Mouse (Mus musculus): ENCODE data around the gene Ttc33. TPM values are rescaled to one million over a fixed set of nuclear protein-coding genes. Genes with fewer than 3 reads are reported as not detected.
"Not testable (repeated sequence)": the region's sequence is repeated elsewhere in the genome, so short reads cannot be mapped to it uniquely, and the experiment has no call there.

The Ttc33 gene
- polyA plus RNA-seq, 2 experiments: 19.0 to 38.4 TPM

DNA sequence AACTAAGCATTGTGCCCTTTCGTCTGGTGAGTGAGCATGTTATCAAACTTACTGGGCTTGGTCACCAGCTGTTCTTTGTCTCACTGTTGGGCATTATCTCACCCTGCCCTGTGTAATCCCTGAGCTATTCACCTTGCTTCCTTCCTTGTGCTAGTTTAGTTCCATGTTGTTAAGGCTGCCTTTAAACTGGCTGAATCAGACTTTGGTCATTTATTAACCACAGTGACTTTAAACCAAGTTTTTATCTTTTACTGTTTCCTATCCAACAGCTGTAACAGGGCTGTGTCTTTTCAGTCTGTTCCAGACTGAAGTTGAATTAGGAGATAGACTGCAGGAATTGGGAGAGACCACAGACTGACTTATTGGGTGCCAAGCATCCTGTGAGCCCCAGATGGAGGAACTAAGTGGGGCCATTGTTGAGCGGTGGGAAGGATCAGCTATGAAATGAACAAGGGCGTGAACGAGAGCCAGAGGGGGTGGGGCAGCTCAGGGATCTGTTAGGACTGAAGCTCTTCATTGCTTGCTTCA is 10.7 kb downstream of the Ttc33 start:
- WGBS: 70% methylated on average over 4 of the region's 4 CpGs
- H3K4me1 ChIP-seq (ENCODE audit: control insufficient read depth, insufficient read depth, low read length): no peaks in the 10 kb centered on the region

DNA sequence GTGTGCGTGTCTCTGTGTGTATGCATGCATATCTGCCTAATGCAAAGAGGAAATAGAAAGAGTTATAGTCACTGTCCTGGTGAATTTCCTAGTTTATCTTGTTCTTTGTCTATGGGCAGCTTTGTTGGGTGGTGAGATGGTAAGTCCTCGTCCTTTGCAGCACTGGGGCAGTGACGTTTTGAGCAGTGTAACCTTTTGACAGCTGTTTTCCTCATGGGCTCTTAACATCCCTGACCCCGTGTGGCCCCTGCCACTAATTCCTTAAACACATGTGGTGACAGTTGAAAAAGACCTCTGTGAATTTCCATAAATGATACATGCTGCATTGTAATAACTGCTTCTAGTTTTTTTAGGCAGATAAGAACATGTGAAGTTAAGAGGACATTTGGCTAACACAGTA is 11.4 kb downstream of the Ttc33 start:
- no peak for DNase-seq (ENCODE audit: low spot score)
- no peaks in the 10 kb centered on the region for H3K4me1 ChIP-seq (ENCODE audit: control insufficient read depth, insufficient read depth, low read length)
- H3K27ac ChIP-seq (replicated peaks; ENCODE audit: low read depth, low read length): no peak overlapping the region
- no peak overlapping the region for H3K4me3 ChIP-seq (replicated peaks; ENCODE audit: low read length)
- no peak overlapping the region for H3K4me2 ChIP-seq (replicated peaks; ENCODE audit: low read depth, low read length, severe bottlenecking)
- no peak for ATAC-seq (ENCODE audit: low FRiP score, low read depth)
- H3K9me3 ChIP-seq (ENCODE audit: control insufficient read depth, low read length): no peaks in the 10 kb centered on the region
- WGBS: 66% methylated on average over 4 of the region's 4 CpGs
- no peak overlapping the region for H3K9ac ChIP-seq (ENCODE audit: low read depth, low read length, severe bottlenecking)
- H3K36me3 ChIP-seq (ENCODE audit: control insufficient read depth, insufficient read depth, low read length): peaks cover 16% of the 10 kb centered on the region; the same call in 1 of the 2 replicates
- no peaks in the 10 kb centered on the region for H3K27me3 ChIP-seq (ENCODE audit: control insufficient read depth, insufficient read depth, low read length)
- no peak for TF ChIP-seq POLR2A (IDR thresholded peaks at IDR 0.05; ENCODE audit: borderline replicate concordance, extremely low read depth, insufficient read depth, insufficient read length)

More for the DNA sequence above, 10.7 kb downstream of the Ttc33 start:
- ATAC-seq (ENCODE audit: low FRiP score, low read depth) (no peak), DNase-seq (ENCODE audit: low spot score) (no peak)
- no peak for TF ChIP-seq POLR2A (IDR thresholded peaks at IDR 0.05; ENCODE audit: borderline replicate concordance, extremely low read depth, insufficient read depth, insufficient read length)
- peaks cover 23% of the 10 kb centered on the region for H3K36me3 ChIP-seq (ENCODE audit: control insufficient read depth, insufficient read depth, low read length)
- no peak overlapping the region for H3K9ac ChIP-seq (ENCODE audit: low read depth, low read length, severe bottlenecking)
- no peak overlapping the region for H3K4me2 ChIP-seq (replicated peaks; ENCODE audit: low read depth, low read length, severe bottlenecking)
- H3K27me3 ChIP-seq (ENCODE audit: control insufficient read depth, insufficient read depth, low read length): no peaks in the 10 kb centered on the region
- no peak overlapping the region for H3K4me3 ChIP-seq (replicated peaks; ENCODE audit: low read length)
- H3K9me3 ChIP-seq (ENCODE audit: control insufficient read depth, low read length): no peaks in the 10 kb centered on the region
- no peak overlapping the region for H3K27ac ChIP-seq (replicated peaks; ENCODE audit: low read depth, low read length)

DNA sequence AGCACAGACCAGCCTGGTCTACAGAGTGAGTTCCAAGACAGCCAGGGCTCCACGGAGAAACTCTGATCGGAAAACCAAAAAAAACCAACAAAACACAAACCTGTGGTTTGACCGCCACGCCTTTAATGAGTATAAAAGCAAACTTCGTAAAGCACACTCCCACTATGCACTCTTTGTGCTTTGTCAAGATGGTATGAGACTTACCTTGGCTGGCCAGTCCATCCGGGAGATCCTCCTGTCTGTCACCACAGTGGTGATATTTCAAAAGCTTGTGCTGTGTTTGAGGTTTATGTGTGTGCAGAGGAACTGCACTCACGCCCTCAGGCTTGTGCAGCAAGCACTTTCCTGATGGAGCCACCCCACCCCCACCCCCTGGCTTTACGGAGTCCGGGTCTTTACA is 19.9 kb downstream of the Ttc33 start:
- ATAC-seq (ENCODE audit: low FRiP score, low read depth) (no peak), DNase-seq (ENCODE audit: low spot score) (no peak)
- no peaks in the 10 kb centered on the region for H3K27me3 ChIP-seq (ENCODE audit: control insufficient read depth, insufficient read depth, low read length)
- no peak for TF ChIP-seq POLR2A (IDR thresholded peaks at IDR 0.05; ENCODE audit: borderline replicate concordance, extremely low read depth, insufficient read depth, insufficient read length)
- no peak overlapping the region for H3K4me2 ChIP-seq (replicated peaks; ENCODE audit: low read depth, low read length, severe bottlenecking)
- no peak overlapping the region for H3K9ac ChIP-seq (ENCODE audit: low read depth, low read length, severe bottlenecking)
- no peak overlapping the region for H3K4me3 ChIP-seq (replicated peaks; ENCODE audit: low read length)
- H3K36me3 ChIP-seq (ENCODE audit: control insufficient read depth, insufficient read depth, low read length): no peaks in the 10 kb centered on the region
- 0 out of 2 replicates have a peak, but pooled peaks cover 5% of the 10 kb centered on the region for H3K4me1 ChIP-seq (ENCODE audit: control insufficient read depth, insufficient read depth, low read length)
- H3K9me3 ChIP-seq (ENCODE audit: control insufficient read depth, low read length): no peaks in the 10 kb centered on the region
- 70% methylated on average over 9 of the region's 9 CpGs for WGBS
- H3K27ac ChIP-seq (replicated peaks; ENCODE audit: low read depth, low read length): no peak overlapping the region

DNA sequence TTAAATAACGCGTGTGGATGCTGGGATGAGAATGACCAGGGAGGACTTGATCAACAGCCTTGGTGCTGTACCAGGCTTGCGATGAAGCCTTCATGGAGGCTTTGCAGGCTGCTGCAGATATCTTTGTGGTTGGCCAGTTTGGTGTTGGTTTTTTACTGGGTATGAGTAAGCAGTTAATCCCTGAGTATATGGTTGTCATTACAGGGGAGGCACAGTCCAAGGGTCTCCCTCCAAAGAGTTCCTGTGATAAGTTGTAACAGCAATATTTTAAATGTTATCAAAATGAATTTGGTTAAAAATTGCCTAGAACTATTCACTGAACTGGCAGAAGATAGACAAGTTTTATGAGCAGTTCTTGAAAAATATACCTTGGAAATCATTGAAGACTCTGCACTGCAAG is 23.8 kb downstream of the Ttc33 start:
- H3K27me3 ChIP-seq (ENCODE audit: control insufficient read depth, insufficient read depth, low read length): no peaks in the 10 kb centered on the region
- H3K9me3 ChIP-seq (ENCODE audit: control insufficient read depth, low read length): no peaks in the 10 kb centered on the region
- ATAC-seq (ENCODE audit: low FRiP score, low read depth) (no peak), DNase-seq (ENCODE audit: low spot score) (no peak)
- H3K27ac ChIP-seq (replicated peaks; ENCODE audit: low read depth, low read length): no peak overlapping the region
- 0 out of 2 replicates have a peak, but pooled peaks cover 5% of the 10 kb centered on the region for H3K4me1 ChIP-seq (ENCODE audit: control insufficient read depth, insufficient read depth, low read length)
- WGBS: 99% methylated on average over 3 of the region's 3 CpGs
- no peak overlapping the region for H3K4me2 ChIP-seq (replicated peaks; ENCODE audit: low read depth, low read length, severe bottlenecking)
- peaks cover 16% of the 10 kb centered on the region for H3K36me3 ChIP-seq (ENCODE audit: control insufficient read depth, insufficient read depth, low read length)
- H3K9ac ChIP-seq (ENCODE audit: low read depth, low read length, severe bottlenecking): no peak overlapping the region
- no peak overlapping the region for H3K4me3 ChIP-seq (replicated peaks; ENCODE audit: low read length)
- no peak for TF ChIP-seq POLR2A (IDR thresholded peaks at IDR 0.05; ENCODE audit: borderline replicate concordance, extremely low read depth, insufficient read depth, insufficient read length)

DNA sequence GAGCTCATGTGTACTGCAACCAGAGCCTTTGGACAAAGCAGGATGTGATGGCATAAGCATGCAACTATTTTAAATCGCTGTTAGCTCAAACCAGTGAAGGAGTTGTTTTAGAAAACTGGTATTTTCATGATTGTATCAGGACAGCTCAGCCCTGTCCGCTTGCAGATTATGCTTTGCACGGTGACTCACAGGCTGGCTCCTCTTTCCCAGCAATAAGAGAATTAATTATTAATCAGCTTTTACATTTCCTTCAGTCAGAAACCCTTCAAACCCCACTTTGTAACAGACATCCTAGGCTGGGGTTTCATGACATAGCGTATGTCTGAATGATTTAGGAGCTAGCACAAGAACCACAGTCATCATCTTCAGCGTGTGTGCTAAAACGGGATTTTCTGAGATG is 35.2 kb downstream of the Ttc33 start:
- no peak overlapping the region for H3K9ac ChIP-seq (ENCODE audit: low read depth, low read length, severe bottlenecking)
- peaks cover 9% of the 10 kb centered on the region for H3K36me3 ChIP-seq (ENCODE audit: control insufficient read depth, insufficient read depth, low read length)
- no peaks in the 10 kb centered on the region for H3K9me3 ChIP-seq (ENCODE audit: control insufficient read depth, low read length)
- H3K4me3 ChIP-seq (replicated peaks; ENCODE audit: low read length): no peak overlapping the region
- no peak overlapping the region for H3K4me2 ChIP-seq (replicated peaks; ENCODE audit: low read depth, low read length, severe bottlenecking)
- no peak for ATAC-seq (ENCODE audit: low FRiP score, low read depth)
- no peaks in the 10 kb centered on the region for H3K4me1 ChIP-seq (ENCODE audit: control insufficient read depth, insufficient read depth, low read length)
- TF ChIP-seq POLR2A (IDR thresholded peaks at IDR 0.05; ENCODE audit: borderline replicate concordance, extremely low read depth, insufficient read depth, insufficient read length): no peak
- no peaks in the 10 kb centered on the region for H3K27me3 ChIP-seq (ENCODE audit: control insufficient read depth, insufficient read depth, low read length)
- 85% methylated on average over 6 of the region's 6 CpGs for WGBS
- no peak overlapping the region for H3K27ac ChIP-seq (replicated peaks; ENCODE audit: low read depth, low read length)
- DNase-seq (ENCODE audit: low spot score): no peak

DNA sequence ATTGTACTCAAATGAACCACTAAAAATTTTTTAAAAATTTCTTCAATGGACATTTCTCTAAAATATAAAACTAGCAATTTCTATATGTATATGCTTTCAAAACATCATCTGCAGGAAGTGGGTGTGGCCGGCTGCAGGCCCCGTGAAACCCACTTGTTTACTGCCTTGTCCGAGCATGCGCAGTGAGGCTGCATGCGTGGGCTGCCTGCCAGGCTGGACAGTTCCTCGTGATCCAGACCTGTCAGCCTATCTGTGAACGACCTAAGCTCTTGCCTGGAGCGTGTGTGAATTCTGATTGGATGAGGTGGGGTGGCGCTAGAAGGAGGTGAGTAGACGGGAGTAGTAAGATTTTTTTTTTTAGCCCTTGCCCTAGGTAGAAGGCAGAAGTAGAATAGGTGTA is 45.4 kb downstream of the Ttc33 start:
- ATAC-seq (ENCODE audit: low FRiP score, low read depth); H3K4me2 ChIP-seq (replicated peaks; ENCODE audit: low read depth, low read length, severe bottlenecking); H3K4me3 ChIP-seq (replicated peaks; ENCODE audit: low read length); H3K27ac ChIP-seq (replicated peaks; ENCODE audit: low read depth, low read length); H3K9me3 ChIP-seq (ENCODE audit: control insufficient read depth, low read length); H3K36me3 ChIP-seq (ENCODE audit: control insufficient read depth, insufficient read depth, low read length); H3K9ac ChIP-seq (ENCODE audit: low read depth, low read length, severe bottlenecking); H3K4me1 ChIP-seq (ENCODE audit: control insufficient read depth, insufficient read depth, low read length); H3K27me3 ChIP-seq (ENCODE audit: control insufficient read depth, insufficient read depth, low read length); DNase-seq (ENCODE audit: low spot score): not testable (repeated sequence)
- WGBS: 75% methylated on average over 10 of the region's 10 CpGs
